Mouse (Mus musculus): ENCODE measurements at regions not wholly inside any gene's neighbourhood (a gene's known extent, or its start where the extent isn't known, plus 50 kb on each side); places are given as distances from the start of the nearest gene placed in this dataset.

GRCm38 (mm10) chr15:42047088-42047976, 1913.2 kb downstream of the 9330182O14Rik start:
- TF ChIP-seq GATA4 (IDR thresholded peaks at IDR 0.05; ENCODE audit: insufficient replicate concordance, low read length) = no peak

- no peak for TF ChIP-seq GATA4 (IDR thresholded peaks at IDR 0.05; ENCODE audit: insufficient replicate concordance, low read length)
Measured at GRCm38 (mm10) chr15:42056772-42057171, 1922.6 kb downstream of the 9330182O14Rik start.

- no peak for TF ChIP-seq GATA4 (IDR thresholded peaks at IDR 0.05; ENCODE audit: insufficient replicate concordance, low read length)
Measured at GRCm38 (mm10) chr15:42068207-42068831, 1934.2 kb downstream of the 9330182O14Rik start.

- no peak for TF ChIP-seq GATA4 (IDR thresholded peaks at IDR 0.05; ENCODE audit: insufficient replicate concordance, low read length)
Measured at GRCm38 (mm10) chr15:42069072-42069471, 1934.9 kb downstream of the 9330182O14Rik start.

GRCm38 (mm10) chr15:42073486-42073885, 1939.3 kb downstream of the 9330182O14Rik start:
- TF ChIP-seq GATA4 (IDR thresholded peaks at IDR 0.05; ENCODE audit: insufficient replicate concordance, low read length) = no peak

GRCm38 (mm10) chr15:42082436-42082835, 1948.3 kb downstream of the 9330182O14Rik start:
- no peak for TF ChIP-seq GATA4 (IDR thresholded peaks at IDR 0.05; ENCODE audit: insufficient replicate concordance, low read length)

- no peak for TF ChIP-seq GATA4 (IDR thresholded peaks at IDR 0.05; ENCODE audit: insufficient replicate concordance, low read length)
Measured at GRCm38 (mm10) chr15:42100730-42101129, 1966.6 kb downstream of the 9330182O14Rik start.

GRCm38 (mm10) chr15:42104816-42105215, 1970.7 kb downstream of the 9330182O14Rik start:
- TF ChIP-seq GATA4 (IDR thresholded peaks at IDR 0.05; ENCODE audit: insufficient replicate concordance, low read length) = no peak

GRCm38 (mm10) chr15:42107106-42107505, 1972.9 kb downstream of the 9330182O14Rik start:
- TF ChIP-seq GATA4 (IDR thresholded peaks at IDR 0.05; ENCODE audit: insufficient replicate concordance, low read length) = no peak

- no peak for TF ChIP-seq GATA4 (IDR thresholded peaks at IDR 0.05; ENCODE audit: insufficient replicate concordance, low read length)
Measured at GRCm38 (mm10) chr15:42111811-42112210, 1977.6 kb downstream of the 9330182O14Rik start.

- no peak for TF ChIP-seq GATA4 (IDR thresholded peaks at IDR 0.05; ENCODE audit: insufficient replicate concordance, low read length)
Measured at GRCm38 (mm10) chr15:42127471-42127870, 1993.3 kb downstream of the 9330182O14Rik start.

GRCm38 (mm10) chr15:42128976-42129375, 1994.8 kb downstream of the 9330182O14Rik start:
- no peak for TF ChIP-seq GATA4 (IDR thresholded peaks at IDR 0.05; ENCODE audit: insufficient replicate concordance, low read length)

- no peak for TF ChIP-seq GATA4 (IDR thresholded peaks at IDR 0.05; ENCODE audit: insufficient replicate concordance, low read length)
Measured at GRCm38 (mm10) chr15:42166546-42166945, 2032.4 kb downstream of the 9330182O14Rik start.

- TF ChIP-seq GATA4 (IDR thresholded peaks at IDR 0.05; ENCODE audit: insufficient replicate concordance, low read length) = no peak
Measured at GRCm38 (mm10) chr15:42207187-42207846, 2073.2 kb downstream of the 9330182O14Rik start.

GRCm38 (mm10) chr15:42219496-42219895, 2085.3 kb downstream of the 9330182O14Rik start:
- TF ChIP-seq GATA4 (IDR thresholded peaks at IDR 0.05; ENCODE audit: insufficient replicate concordance, low read length) = no peak

- no peak for TF ChIP-seq GATA4 (IDR thresholded peaks at IDR 0.05; ENCODE audit: insufficient replicate concordance, low read length)
Measured at GRCm38 (mm10) chr15:42220005-42220404, 2085.8 kb downstream of the 9330182O14Rik start.

Measured in liver, adult (tissue).